Mouse (Mus musculus) liver (tissue): ENCODE measurements around the gene Spcs1.

ENCODE experiments used
- DNase-seq: peaks from one replicate; pipeline ENCODE4 v3.0.0-alpha.2; 2020; ENCODE audit warnings: mixed read lengths

The Spcs1 gene

GRCm38 (mm10) chr14:31001307-31002205 is at the start of gene Spcs1, which contains the start of gene Glt8d1:
Gene Spcs1 (minus strand): TSS chr14:31001672.
Gene Glt8d1 (plus strand): TSS chr14:31001400.
- DNase-seq, result peak; percentile 88

GRCm38 (mm10) chr14:31045817-31046216 is 44.3 kb upstream of the Spcs1 start:
- DNase-seq, result peak; percentile 74

- no peak for DNase-seq
Observed at GRCm38 (mm10) chr14:31045296-31045695, 43.8 kb upstream of the Spcs1 start.

- DNase-seq, result peak; percentile 43
Observed at GRCm38 (mm10) chr14:31025785-31026184, 24.3 kb upstream of the Spcs1 start.

- DNase-seq, result no peak
Observed at GRCm38 (mm10) chr14:31022579-31022978, 21.1 kb upstream of the Spcs1 start.

- DNase-seq, result peak; percentile 93
Observed at GRCm38 (mm10) chr14:31019331-31020205, 18.1 kb upstream of the Spcs1 start.

- DNase-seq, result peak; percentile 98
Observed at GRCm38 (mm10) chr14:31018860-31019291, 17.4 kb upstream of the Spcs1 start, which contains the start of the genes Pbrm1 and Gnl3. Gene Pbrm1 (plus strand): TSS chr14:31019138. Gene Gnl3 (minus strand): TSS chr14:31019152.

GRCm38 (mm10) chr14:31017854-31018253 is 16.4 kb upstream of the Spcs1 start:
- peak; percentile 27 for DNase-seq

GRCm38 (mm10) chr14:31016063-31016462 is 14.6 kb upstream of the Spcs1 start:
- no peak for DNase-seq

- DNase-seq, result no peak
Observed at GRCm38 (mm10) chr14:31013928-31014327, 12.5 kb upstream of the Spcs1 start.

- no peak for DNase-seq
Observed at GRCm38 (mm10) chr14:31011588-31011987, 10.1 kb upstream of the Spcs1 start.

- DNase-seq, result peak; percentile 27
Observed at GRCm38 (mm10) chr14:31006779-31007178, 5.3 kb upstream of the Spcs1 start.

- DNase-seq, result no peak
Observed at GRCm38 (mm10) chr14:31004527-31004926, 3.1 kb upstream of the Spcs1 start.

GRCm38 (mm10) chr14:31000816-31001306 is 611 bp downstream of the Spcs1 start:
- DNase-seq, result peak; percentile 17

- no peak for DNase-seq
Observed at GRCm38 (mm10) chr14:31000356-31000755, 1.1 kb downstream of the Spcs1 start.

GRCm38 (mm10) chr14:30996417-30996816 is 5.1 kb downstream of the Spcs1 start:
- DNase-seq, result no peak

- DNase-seq, result no peak
Observed at GRCm38 (mm10) chr14:30976222-30976621, 25.2 kb downstream of the Spcs1 start.

- no peak for DNase-seq
Observed at GRCm38 (mm10) chr14:30974204-30974603, 27.3 kb downstream of the Spcs1 start.

- DNase-seq, result no peak
Observed at GRCm38 (mm10) chr14:30960366-30960765, 41.1 kb downstream of the Spcs1 start.

- no peak for DNase-seq
Observed at GRCm38 (mm10) chr14:30959031-30959430, 42.4 kb downstream of the Spcs1 start.

GRCm38 (mm10) chr14:30958517-30958916 is 43.0 kb downstream of the Spcs1 start:
- DNase-seq, result no peak

GRCm38 (mm10) chr14:30951154-30951825 is 50.2 kb downstream of the Spcs1 start, which contains the start of gene Nek4:
Gene Nek4 (plus strand): TSS chr14:30951377.
- peak; percentile 98 for DNase-seq
